Mouse (Mus musculus) thymus, postnatal 4 days (tissue): ENCODE measurements around the gene Pak6.
A peak's percentile ranks its signal among the peaks of the same experiment; 100 is the strongest.
"Not testable (repeated sequence)": the region's sequence is repeated elsewhere in the genome, so short reads cannot be mapped to it uniquely, and the experiment has no call there.

Experiments used
- DNase-seq: peaks from one replicate; pipeline ENCODE4 v3.0.0; 2021

Gene Pak6

GRCm38 (mm10) chr2:118662902-118663803, at the start of gene Pak6:
Gene Pak6 (plus strand): TSS chr2:118663303.
- DNase-seq: peak; percentile 76

DNA sequence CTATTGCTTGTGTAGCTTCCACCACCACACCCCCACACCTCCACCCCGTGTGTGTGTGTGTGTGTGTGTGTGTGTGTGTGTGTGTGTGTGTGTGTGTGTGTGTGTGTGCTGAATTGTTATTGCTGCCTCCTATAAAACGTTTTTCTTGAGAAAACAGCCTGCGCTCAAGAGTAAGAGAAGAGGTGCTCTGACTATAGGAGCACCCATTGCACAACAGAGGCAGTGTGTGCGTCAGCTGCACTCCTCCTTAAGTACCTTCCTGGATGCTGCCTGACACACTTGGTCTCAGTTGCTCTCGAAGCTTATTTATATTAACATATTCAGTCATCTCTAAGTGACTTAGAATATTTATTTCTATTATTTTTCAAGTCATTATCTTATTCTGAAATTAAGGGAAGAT, 45.1 kb upstream of the Pak6 start:
- DNase-seq: no peak

GRCm38 (mm10) chr2:118620101-118620500, 43.0 kb upstream of the Pak6 start:
- no peak for DNase-seq

DNA sequence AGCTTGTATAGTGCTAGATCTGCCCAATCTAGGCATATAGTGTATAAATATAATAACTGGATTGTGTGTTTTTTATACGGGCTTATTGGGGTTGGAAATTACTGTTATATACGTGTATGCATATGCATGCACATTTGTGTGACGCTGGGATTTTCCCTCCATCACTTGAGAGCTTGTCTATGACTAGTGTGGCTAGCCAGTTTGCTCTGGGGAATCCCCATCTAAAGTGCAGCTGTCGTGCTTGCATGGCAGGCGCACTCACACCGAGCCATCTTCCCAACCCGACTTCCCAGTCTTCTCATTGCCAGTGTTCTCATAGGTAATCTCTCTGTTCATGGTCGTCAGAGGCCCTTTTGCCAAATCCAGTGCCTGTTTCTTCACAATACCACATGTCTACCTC, 42.5 kb upstream of the Pak6 start:
- no peak for DNase-seq

GRCm38 (mm10) chr2:118629276-118629675, 33.8 kb upstream of the Pak6 start:
- no peak for DNase-seq

- no peak for DNase-seq
These were observed 29.7 kb upstream of the Pak6 start for GRCm38 (mm10) chr2:118633441-118633840.

DNA sequence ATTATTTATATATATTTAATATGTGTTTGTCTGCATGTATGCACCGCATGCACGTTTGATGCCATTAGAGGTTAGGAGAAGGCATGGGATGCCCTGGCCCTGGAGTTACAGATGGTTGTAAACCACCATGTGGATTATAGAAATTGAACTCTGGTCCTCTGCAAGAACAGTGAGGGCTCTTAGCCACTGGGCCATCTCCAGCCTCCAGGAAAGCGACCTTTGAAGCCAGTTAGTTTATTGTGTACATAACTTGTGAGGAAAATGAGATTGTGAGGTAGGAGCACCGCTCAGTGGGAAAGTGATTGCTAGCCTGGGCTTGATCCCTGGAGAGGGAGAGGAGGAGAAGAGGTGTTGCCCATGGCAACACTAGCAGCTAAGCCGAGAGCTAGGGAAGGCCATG, 25.8 kb upstream of the Pak6 start:
- DNase-seq: no peak

DNA sequence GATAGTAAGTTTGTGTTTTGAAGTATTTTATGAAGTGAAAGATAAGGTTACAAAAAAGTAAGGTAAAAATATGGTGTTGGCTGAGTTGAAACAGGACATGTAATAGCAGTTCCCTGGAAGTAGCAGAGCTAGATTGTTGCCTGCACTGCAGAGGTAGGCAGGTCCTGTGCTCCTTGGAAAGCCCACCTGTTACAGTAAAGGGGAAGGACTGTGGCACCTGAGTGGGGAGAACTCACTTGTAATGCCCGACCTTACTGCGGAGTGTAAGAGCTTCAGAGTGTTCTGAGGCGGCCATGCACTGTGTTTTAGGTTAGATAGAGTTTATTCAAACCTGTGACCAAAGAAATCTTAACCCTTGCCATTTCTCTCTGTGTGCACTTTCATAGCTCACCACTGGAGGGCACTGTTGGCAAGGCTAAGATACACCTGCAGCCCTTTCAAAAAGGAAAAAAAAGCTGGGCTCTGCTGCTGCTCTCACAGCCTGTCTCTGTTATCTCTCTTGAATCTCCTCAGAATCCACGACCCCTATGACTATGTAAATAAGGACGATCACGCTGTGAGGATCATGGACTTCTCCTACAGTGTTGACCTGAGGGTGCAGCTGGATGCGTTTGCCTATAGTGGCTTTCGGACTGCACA, 25.1 kb upstream of the Pak6 start:
- DNase-seq: peak; percentile 87

- DNase-seq: no peak
These were observed 24.4 kb upstream of the Pak6 start for GRCm38 (mm10) chr2:118638686-118639085.

DNA sequence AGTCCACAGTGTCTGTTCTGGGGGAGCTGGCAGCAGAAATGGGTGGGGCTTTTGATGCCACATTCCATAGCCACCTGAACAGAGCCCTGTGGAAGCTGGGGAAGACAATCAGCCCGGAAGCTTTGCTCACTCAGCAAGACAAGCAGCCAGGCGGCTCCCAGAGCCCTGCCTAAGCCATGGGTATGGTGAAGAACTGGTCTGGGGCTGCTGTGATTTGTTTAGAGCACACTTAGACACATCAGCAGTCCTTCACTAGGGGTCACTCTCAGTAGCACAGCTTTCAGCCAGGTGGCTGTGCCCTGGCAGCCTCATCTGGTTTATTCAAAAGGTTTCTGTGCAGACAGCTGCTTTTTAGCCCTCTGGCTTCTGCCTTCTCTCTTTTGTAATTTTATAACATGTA, 22.0 kb upstream of the Pak6 start:
- DNase-seq: no peak

DNA sequence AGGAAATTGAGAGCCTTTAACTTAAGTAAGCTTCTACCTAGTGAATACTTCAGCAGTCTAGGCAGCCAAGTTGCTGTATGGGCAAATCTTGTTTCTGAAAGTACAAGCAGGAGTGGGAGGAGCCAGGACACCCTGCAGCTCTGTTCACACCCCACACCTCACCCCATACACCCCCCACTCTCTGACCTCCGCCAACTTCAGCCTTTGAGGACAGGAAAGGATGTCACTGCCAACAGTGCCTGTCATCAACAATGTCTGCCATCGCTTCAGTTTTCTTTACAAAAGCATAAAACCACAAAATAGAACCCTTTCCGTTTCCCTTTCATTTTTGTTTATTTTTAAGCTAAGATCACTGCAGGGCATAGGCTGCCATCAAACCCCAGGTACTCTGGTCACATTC, 20.7 kb upstream of the Pak6 start:
- peak; percentile 57 for DNase-seq

DNA sequence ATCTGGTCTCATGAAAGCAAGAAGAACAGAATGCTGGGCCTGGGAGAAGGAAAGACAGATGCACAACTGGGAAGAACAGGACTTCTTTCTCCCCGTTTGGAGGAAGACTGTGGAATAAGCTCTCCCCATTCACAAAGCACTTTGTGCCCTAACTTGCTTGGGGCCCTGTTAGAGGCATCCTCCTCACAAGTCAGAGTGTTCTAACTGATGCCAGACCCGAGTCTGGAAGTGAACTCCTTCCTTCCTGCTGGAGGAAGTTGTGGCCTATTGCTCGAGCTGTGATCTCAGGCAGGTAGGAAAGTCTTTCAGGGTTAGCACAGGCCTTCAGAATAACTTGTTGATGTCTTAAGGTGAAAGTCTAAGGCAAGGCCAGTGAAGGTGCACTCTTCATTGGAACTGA, 20.2 kb upstream of the Pak6 start:
- DNase-seq: peak; percentile 23

DNA sequence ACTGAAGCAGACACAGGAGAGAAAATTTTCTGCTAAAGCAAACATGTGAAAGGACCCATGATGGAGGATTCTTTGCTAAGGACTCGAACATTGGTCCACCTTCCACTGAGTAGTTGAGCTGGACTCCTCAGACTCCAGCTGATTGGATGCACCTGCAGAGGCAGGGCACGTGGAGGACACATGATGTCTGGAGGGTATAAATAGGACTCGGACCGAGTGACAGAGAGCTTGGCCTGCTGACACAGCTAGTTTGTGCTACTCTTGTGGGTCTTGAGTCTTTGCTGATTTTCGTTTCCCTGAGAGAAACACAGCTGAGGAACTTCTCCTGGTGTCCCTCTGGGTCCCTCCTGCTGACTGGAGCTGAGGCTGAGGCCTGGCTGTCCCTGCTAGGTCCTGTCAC, 16.4 kb upstream of the Pak6 start:
- no peak for DNase-seq

GRCm38 (mm10) chr2:118650697-118651096, 12.4 kb upstream of the Pak6 start:
- not testable (repeated sequence) for DNase-seq

DNA sequence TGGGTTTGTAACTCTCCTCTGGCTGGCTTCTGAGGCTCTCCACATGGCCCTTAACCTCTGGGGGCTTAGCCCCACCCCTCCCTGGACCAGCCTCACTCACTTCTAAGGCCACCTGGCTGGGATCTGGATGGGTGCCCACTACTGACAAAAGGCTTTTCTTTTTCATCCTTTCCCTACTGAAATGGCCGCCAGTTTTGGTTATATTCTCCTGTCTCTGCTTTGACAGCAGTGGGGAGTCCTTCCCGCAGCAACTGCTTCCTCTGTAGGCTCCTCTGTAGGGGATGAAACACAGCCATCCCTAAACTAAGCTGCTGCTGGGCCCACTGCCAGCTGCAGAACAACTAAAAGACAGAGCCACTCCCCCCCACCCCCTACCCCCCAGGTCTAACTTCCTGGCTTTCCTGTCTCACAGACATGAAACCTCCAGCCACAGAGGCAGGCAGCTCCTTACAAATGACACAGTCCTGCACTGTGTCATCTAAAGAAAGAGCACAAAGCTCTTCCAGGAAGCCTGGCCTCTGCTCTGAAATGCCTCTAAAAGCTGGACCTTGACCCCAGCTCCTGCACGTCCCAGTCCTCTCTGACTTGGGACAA, 6.3 kb upstream of the Pak6 start:
- no peak for DNase-seq

DNA sequence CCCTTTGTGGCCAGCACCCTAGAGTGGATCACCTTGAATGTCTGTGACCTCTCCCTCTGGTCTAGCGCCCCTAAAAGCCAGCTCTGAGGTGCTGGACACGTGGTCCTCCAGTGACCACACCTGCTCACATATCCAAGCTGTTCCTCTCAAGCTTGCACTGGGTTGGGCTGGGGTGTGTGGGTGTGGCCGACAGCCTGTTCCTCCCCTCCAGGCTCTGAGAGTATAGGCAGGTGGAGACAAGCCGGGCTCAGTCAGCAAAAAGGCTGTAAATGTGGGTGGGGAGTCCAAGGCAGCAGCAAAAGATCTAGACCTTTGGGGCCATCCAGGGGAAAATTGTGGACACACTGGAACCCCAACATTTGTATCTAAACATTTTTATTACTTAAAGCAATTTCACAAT, 4.6 kb upstream of the Pak6 start:
- DNase-seq: peak; percentile 43

DNA sequence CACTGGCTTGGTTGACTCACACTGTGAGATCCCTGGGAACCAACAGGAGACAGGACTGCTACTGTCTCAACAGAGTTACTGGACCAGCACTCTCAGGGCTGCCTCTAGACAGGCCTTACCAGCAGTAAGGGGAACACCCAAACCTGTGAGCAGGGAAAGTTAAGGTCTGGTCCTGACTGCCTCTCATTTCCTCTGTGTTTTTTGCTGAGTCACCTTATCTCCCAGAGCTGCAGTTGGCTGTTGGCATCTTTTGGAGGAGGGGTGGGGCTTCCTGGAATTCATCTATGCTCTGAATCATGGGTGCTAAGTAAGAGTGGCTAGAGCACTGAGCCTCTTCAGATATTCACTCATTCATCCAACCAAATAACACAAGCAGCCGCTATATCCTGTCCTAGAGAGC, 4.0 kb upstream of the Pak6 start:
- DNase-seq: no peak

DNA sequence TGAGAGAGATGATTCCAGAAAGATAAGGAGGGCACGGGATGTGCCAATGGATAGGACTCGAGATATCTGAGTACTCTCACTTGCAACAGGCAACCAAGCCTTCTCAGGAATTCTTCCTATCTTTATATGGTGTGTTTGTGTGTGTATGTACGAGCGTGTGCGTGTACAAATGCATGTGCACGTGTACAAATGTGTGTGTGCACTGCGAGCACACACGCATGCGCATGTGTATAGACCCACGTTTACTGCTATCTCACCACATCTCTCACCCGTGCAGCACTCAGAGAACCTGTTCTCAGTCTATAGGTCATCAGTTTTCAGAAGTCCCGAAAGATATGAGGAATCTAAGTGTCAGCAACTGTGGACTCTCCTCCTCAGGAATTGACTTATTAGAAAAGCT, 3.6 kb upstream of the Pak6 start:
- no peak for DNase-seq

- DNase-seq: peak; percentile 46
These were observed 3.1 kb upstream of the Pak6 start for GRCm38 (mm10) chr2:118659998-118660452.

DNA sequence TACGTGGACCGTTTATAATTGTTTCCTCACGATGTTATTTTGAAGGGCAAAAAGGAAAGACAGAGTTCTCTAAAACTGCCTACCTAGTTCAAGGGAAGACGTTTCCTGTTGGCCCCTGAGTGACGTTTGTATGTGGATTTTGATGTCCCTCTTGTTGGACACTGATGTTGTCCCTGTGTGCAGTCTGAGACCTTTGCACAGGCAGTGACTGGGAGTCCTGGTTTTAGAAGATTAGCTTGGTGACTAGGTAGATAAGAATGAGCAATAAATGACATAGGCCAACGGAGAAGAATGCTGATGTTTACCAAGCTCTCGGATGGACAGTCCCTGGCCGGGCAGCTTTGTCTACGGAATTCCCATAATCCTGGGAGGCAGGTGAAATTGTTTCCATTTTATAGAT, 1.2 kb upstream of the Pak6 start:
- no peak for DNase-seq

- no peak for DNase-seq
These were observed 982 bp downstream of the Pak6 start for GRCm38 (mm10) chr2:118663804-118664766.

- no peak for DNase-seq
These were observed 1.9 kb downstream of the Pak6 start for GRCm38 (mm10) chr2:118664975-118665516.
